Mouse (Mus musculus) spleen, adult 2 months (tissue): ENCODE measurements around the gene Mgme1. TPM values are rescaled to one million over a fixed set of nuclear protein-coding genes. Genes with fewer than 3 reads are reported as not detected.

Source experiments
- DNase-seq, 2 experiments: peaks; one replicate each; pipeline versions ENCODE4 v3.0.0 to v3.0.0-alpha.2; 2012 to 2021; ENCODE audit warnings: low spot score in 2 of 2, low read depth in 1 of 2
- H3K27ac ChIP-seq: fragments of 200-500 bp; 2 replicates; pipeline ENCODE4 v1.5.1; 2012; ENCODE audit warnings: low read length, inconsistent platforms; ENCODE audit not compliant: insufficient read depth
- H3K27me3 ChIP-seq: fragments of 200-500 bp; 2 replicates; pipeline ENCODE4 v1.6.1; 2012; ENCODE audit warnings: mild to moderate bottlenecking, moderate library complexity, low read length, inconsistent platforms; ENCODE audit not compliant: control insufficient read depth, insufficient read depth
- H3K36me3 ChIP-seq: fragments of 200-500 bp; 2 replicates; pipeline ENCODE4 v1.6.1; 2012; ENCODE audit warnings: mild to moderate bottlenecking, low read length, inconsistent platforms; ENCODE audit not compliant: control insufficient read depth, insufficient read depth
- H3K4me1 ChIP-seq: fragments of 200-500 bp; 2 replicates; pipeline ENCODE4 v1.6.1; 2011; ENCODE audit warnings: inconsistent platforms; ENCODE audit not compliant: control insufficient read depth, insufficient read depth, insufficient read length
- H3K4me3 ChIP-seq: fragments of 200-500 bp; 2 replicates; pipeline ENCODE4 v1.5.1; 2011; ENCODE audit warnings: mild to moderate bottlenecking, inconsistent platforms; ENCODE audit not compliant: insufficient read depth, insufficient read length; ENCODE audit errors: extremely low read depth
- CTCF ChIP-seq: fragments of 200-500 bp; IDR thresholded peaks from 2 replicates; pipeline ENCODE4 v1.5.1; 2011; ENCODE audit warnings: mild to moderate bottlenecking, inconsistent platforms; ENCODE audit not compliant: insufficient read depth, insufficient read length, insufficient replicate concordance; ENCODE audit errors: extremely low read depth
- POLR2A ChIP-seq: fragments of 200-500 bp; IDR thresholded peaks from 2 replicates; pipeline ENCODE4 v1.6.1; 2011; ENCODE audit warnings: low read depth, low read length, inconsistent platforms
- WGBS: fragments of 180-500 bp; shearing (Covaris S2); methylation state at CpG from one replicate; pipeline ENCODE4 v1.1.7; 2018; 5-methylcytosine and 5-hydroxymethylcytosine counted together
- polyA plus RNA-seq: library from polyadenylated mRNA; depleted of rRNA; stranded (reverse); fragments of >200 nt; gene quantifications from 2 replicates; pipeline ENCODE4 v1.2.3, GENCODE M21; 2012

The Mgme1 gene
- polyA plus RNA-seq, 1 experiment = 2.0 TPM

DNA sequence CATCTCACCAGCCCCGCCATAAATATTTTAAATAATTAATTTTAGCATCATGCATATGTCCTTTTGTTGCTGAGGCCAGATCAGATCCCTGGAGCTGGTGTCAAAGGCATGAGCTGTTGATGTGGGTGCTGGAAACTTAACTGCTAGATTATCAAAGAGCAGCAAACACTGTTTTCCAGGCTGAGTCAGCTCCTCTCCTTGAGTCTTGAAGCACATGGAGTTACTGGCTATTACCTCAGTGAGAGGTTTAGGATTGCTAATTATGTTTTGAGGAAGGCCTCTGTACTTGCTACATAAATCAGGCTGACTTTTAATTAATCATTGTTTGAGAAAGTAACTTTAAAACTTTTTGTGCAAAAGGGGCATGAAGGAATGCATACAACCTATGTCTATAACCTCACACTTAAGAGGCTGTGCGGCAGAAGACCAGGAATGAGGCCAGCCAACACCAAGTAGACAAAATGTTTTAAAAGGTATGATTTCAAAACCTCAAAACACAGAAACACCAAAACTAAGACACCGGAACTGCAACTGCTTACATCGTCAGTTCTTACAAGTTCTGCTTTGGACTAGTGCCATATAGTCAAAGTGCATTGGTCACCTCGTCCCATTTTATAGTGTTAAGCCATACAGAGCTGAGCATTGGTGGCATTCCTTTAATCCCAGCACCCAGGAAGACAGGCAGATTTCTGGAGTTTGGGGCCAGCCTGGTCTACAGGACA lies 5.9 kb upstream of the Mgme1 start:
- H3K27ac ChIP-seq = peak overlapping the region; percentile 86
- TF ChIP-seq POLR2A (no peak), CTCF (no peak)
- no peak for DNase-seq
- peaks cover 6% of the 10 kb centered on the region; the same call in 1 of the 2 replicates for H3K4me1 ChIP-seq
- WGBS = 24% methylated on average over 5 of the region's 5 CpGs
- no peak overlapping the region; the same call in 1 of the 2 replicates for H3K4me3 ChIP-seq
- H3K36me3 ChIP-seq = peaks cover 20% of the 10 kb centered on the region
- H3K27me3 ChIP-seq = no peaks in the 10 kb centered on the region

DNA sequence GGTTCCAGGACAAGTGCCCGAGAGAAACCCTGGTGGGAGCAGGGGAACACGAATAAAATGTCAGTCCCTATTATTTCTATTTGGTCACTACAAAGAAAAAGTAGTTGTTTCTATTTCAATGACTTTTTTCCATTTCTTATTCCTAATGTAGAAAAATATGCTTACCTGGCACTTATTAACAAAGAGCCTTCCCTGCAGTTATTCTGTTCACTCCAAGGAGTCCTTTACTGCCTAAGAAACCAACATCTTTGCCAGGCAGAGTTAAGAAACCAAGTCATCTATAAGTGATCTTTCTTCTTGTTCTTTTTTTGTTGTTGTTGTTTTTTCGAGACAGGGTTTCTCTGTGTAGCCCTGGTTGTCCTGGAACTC lies 5.4 kb upstream of the Mgme1 start:
- WGBS = 57% methylated on average over 3 of the region's 3 CpGs
- Histone ChIP-seq H3K4me3 (no peak overlapping the region; the same call in 1 of the 2 replicates), H3K27me3 (no peaks in the 10 kb centered on the region), H3K27ac (peak overlapping the region; percentile 86), H3K4me1 (peaks cover 6% of the 10 kb centered on the region; the same call in 1 of the 2 replicates), H3K36me3 (peaks cover 18% of the 10 kb centered on the region)
- TF ChIP-seq POLR2A = no peak
- no peak for TF ChIP-seq CTCF
- DNase-seq = no peak

DNA sequence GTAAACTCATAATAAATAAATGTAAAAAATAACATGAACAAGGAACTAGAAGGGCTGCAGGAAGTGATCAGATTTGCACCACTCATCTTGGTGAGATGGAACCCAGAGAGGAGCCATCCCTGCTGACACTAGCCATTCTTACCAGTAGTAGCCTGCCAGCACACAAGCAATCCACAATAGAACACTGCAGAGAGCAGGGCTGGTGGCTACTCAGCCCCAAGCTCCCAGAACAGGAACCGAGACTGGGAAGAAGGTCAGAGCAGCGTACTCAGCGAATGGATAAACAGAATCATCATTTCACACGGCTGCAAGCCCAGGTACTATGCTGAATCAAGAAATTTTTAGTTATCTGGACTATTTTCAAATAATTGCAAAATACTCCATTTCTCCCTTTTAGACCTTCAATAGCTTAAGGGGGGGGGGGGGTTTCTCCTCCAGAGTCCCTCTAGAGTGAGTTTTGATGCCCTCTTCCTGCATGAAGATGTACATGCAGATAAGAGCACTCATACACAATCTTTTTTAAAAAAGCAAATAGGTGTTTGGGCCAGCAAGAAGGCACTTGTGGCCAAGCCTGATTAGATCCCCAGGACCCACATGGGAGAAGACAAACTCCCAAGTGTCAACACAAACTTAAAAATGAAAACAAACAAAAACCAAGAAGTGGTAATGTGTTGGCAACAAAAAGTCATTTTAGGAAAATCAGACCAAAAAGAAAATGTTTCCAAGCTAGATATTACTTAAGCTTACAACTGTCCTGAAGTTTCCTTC lies 4.4 kb upstream of the Mgme1 start:
- Histone ChIP-seq H3K4me1 (peaks cover 6% of the 10 kb centered on the region; the same call in 1 of the 2 replicates), H3K27me3 (no peaks in the 10 kb centered on the region), H3K4me3 (peak overlapping the region; percentile 10; the same call in 1 of the 2 replicates), H3K36me3 (peaks cover 14% of the 10 kb centered on the region), H3K27ac (peak overlapping the region; percentile 73)
- no peak for TF ChIP-seq CTCF
- TF ChIP-seq POLR2A = no peak
- DNase-seq = peak in 1 of 2 experiments; percentile 37
- WGBS = 23% methylated on average over 4 of the region's 4 CpGs

DNA sequence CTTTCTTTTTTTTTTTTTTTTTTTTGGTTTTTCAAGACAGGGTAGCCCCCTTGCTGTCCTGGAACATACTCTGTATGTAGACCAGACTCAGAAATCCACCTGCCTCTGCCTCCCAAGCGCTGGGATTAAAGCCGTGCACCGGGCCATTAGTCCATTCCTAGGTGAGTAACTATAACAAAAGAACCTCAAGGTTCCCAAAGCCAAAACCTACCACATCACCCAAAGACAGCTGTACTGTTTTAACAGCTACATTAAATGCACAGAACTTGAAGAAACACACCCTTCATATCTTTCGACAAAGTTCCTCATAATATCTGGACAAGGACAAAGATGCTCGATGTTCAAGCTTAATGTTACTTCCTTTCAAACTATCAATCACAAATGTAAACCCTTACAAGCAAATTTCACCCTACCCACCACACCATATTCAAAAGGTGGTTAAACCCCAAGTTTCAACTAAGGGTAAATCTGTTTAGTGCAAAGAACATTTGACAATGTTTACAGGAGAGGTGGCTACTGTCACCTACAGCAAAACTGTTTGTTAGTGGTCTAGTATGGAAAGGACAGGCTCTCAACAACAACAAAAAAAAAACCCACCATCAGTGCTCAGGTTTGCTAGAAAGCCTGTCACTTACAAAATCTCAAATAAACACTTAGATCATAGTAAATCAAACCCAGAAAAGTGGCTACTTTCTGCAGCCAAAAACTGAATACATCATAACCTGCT lies 3.3 kb upstream of the Mgme1 start:
- DNase-seq = no peak
- peaks cover 6% of the 10 kb centered on the region; the same call in 1 of the 2 replicates for H3K4me1 ChIP-seq
- WGBS = 37% methylated on average over 5 of the region's 5 CpGs
- H3K27ac ChIP-seq = peak overlapping the region; percentile 88
- peaks cover 10% of the 10 kb centered on the region for H3K36me3 ChIP-seq
- H3K4me3 ChIP-seq = no peak overlapping the region; the same call in 1 of the 2 replicates
- no peaks in the 10 kb centered on the region for H3K27me3 ChIP-seq
- TF ChIP-seq CTCF (no peak), POLR2A (no peak)

DNA sequence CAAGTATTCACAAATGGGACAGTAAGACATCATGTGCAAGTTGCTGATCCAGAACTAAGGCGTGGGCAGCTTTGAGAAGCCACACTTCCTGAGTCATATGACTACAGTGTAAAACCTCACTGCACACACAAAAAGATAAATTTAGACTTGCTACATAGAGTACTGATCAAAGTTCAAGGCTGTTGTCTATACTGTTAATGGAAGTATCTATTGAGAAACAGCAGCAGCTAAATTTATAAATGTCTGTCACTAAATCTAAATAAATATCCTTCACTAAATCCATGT lies 2.8 kb upstream of the Mgme1 start:
- Histone ChIP-seq H3K4me3 (peak overlapping the region; percentile 29; the same call in 1 of the 2 replicates), H3K27me3 (no peaks in the 10 kb centered on the region), H3K27ac (peak overlapping the region; percentile 79; the same call in 1 of the 2 replicates), H3K36me3 (peaks cover 10% of the 10 kb centered on the region), H3K4me1 (peaks cover 6% of the 10 kb centered on the region; the same call in 1 of the 2 replicates)
- WGBS = 2% methylated on average over 1 of the region's 1 CpGs
- DNase-seq = peak; percentile 60 to 83
- no peak for TF ChIP-seq POLR2A
- TF ChIP-seq CTCF = no peak

DNA sequence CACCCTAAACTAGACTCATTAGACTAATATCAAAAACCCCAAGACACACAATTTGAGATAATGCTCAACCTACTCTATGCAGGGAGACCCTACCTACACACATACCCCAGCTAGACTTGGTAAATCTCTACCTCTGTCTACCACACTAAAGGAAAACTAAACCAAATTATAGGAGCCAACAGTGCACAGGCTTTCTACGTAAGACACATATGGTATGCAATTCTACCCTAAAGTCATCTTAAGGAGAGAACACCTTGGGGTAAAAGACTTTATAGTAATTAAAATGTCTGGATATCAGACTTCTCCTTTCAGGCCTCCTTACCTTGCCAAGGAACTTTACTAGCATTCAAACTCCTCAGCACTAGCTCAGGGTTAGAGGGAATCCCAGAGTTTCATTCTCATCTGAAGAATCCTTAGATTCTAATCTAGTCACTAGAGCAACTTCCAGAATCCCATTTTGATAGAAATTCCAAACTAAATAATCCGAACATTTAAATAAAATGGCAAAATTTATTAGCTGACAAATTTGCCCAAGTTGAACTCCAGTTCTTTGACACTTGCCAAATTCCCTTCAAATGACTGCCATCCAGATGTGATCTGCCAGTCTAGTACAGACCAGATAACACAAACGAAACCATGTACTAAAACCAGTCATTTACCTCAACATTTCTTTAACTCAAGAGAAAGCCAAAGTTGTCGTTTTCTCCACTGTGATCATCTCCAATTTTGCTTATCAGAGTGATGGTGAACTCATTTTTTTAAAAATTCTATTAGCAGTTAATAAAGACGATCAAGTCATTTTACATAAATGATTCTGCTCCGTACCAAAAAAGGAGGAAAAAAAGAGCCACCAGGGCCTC lies 1.8 kb upstream of the Mgme1 start:
- peak overlapping the region; percentile 29 for H3K4me3 ChIP-seq
- H3K36me3 ChIP-seq = peaks cover 7% of the 10 kb centered on the region
- 15% methylated on average over 6 of the region's 6 CpGs for WGBS
- no peaks in the 10 kb centered on the region for H3K27me3 ChIP-seq
- DNase-seq = no peak
- peak overlapping the region; percentile 99; the same call in 1 of the 2 replicates for H3K27ac ChIP-seq
- peaks cover 6% of the 10 kb centered on the region; the same call in 1 of the 2 replicates for H3K4me1 ChIP-seq
- TF ChIP-seq CTCF = no peak
- no peak for TF ChIP-seq POLR2A
